Mouse (Mus musculus): ENCODE data around the gene Nynrin.

DNA sequence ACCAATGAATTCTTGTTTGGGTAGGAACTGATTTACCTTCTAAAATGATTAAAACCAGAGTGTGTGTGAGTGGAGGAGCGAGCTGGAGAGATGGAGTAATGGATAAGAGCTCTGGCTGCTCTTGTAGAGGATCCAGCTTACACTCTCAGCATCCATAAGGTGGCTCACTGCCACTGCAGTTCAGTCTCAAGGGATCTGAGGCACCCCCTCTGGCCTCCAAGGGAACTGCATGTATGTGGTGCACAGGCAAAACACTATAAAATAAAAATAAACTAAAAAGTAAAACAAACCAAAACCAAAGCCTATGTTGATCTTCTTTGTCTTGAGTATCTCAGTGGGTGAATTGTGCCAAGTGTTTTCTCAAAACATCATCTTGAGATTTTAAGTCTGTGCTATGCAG, 25.8 kb downstream of the Nynrin start:
- TF ChIP-seq CTCF (IDR thresholded peaks at IDR 0.05; ENCODE audit: borderline replicate concordance, insufficient read depth, low read length) (peak; percentile 70; the same call in 1 of the 2 replicates), POLR2A (IDR thresholded peaks at IDR 0.05; ENCODE audit: low read depth, low read length) (no peak)

Measured in embryonic fibroblast, embryonic 13.5 days (primary cell).